ENCODE assay signal across 28 mouse cellular contexts in genomic region chr15:36852229-36852821, GRCm38 (mm10).
A peak's percentile ranks its signal among the peaks of the same experiment; 100 is the strongest.
DNase-seq lines count a peak whose midpoint lies in the region; ATAC-seq and TF ChIP-seq lines count a peak whose summit lies in the region.
"Had no signal": no experiment of that assay in that cellular context is flagged by ENCODE, and none has a peak within 500 bp of the region (broad histone marks: within the 10 kb centered on the region; RNA-seq: fewer than 3 reads in every experiment).

No protein-coding gene starts in this region.

- H3K4me3 ChIP-seq in intestine, embryonic 16.5 days (ENCODE audit: low read length) = no peak overlapping the region
- no peak overlapping the region for H3K4me3 ChIP-seq in stomach, embryonic 16.5 days (replicated peaks; ENCODE audit: low read length)
- H3K4me3 ChIP-seq in midbrain, embryonic 16.5 days (ENCODE audit: low read depth, low read length) = no peak overlapping the region
- H3K4me3 ChIP-seq in heart, adult 2 months = no peak overlapping the region
- H3K4me3 ChIP-seq: erythroblast, embryonic 14.5 days; hindbrain, embryonic 13.5 days; midbrain, embryonic 10.5 days; neural tube, embryonic 13.5 days; stomach, embryonic 15.5 days had no signal

- ATAC-seq in intestine, embryonic 16.5 days = peak; percentile 92
- ATAC-seq in stomach, embryonic 16.5 days (ENCODE audit: insufficient read depth, low FRiP score) = peak; percentile 51; the same call in 1 of the 2 replicates
- ATAC-seq in midbrain, embryonic 16.5 days = no peak
- no peak for ATAC-seq in CD4-positive, CD25-positive, alpha-beta regulatory T cell, adult 4 months
- ATAC-seq: forebrain, embryonic 16.5 days; Patski had no signal

- no peak for TF ChIP-seq POLR2A in heart, adult 2 months (IDR thresholded peaks at IDR 0.05; ENCODE audit: insufficient read depth, low read depth, low read length)

- no peak for TF ChIP-seq EP300 in heart, adult 2 months (IDR thresholded peaks at IDR 0.05; ENCODE audit: insufficient read depth, low read depth, low read length)

- H3K4me1 ChIP-seq in intestine, embryonic 16.5 days (ENCODE audit: control insufficient read depth, insufficient read depth, low read length) = peaks cover 17% of the 10 kb centered on the region
- H3K4me1 ChIP-seq in stomach, embryonic 16.5 days (ENCODE audit: control insufficient read depth, insufficient read depth, low read length) = peaks cover 12% of the 10 kb centered on the region
- H3K4me1 ChIP-seq in midbrain, embryonic 16.5 days (ENCODE audit: control insufficient read depth, insufficient read depth, low read length) = no peaks in the 10 kb centered on the region
- H3K4me1 ChIP-seq in heart, adult 2 months (ENCODE audit: control insufficient read depth, insufficient read depth, low read length) = peaks cover 16% of the 10 kb centered on the region
- H3K4me1 ChIP-seq: hindbrain, embryonic 13.5 days; midbrain, embryonic 10.5 days; neural tube, embryonic 13.5 days had no signal

- H3K9me3 ChIP-seq in intestine, embryonic 16.5 days (ENCODE audit: control insufficient read depth, low read length) = no peaks in the 10 kb centered on the region
- no peaks in the 10 kb centered on the region for H3K9me3 ChIP-seq in stomach, embryonic 16.5 days (replicated peaks; ENCODE audit: control insufficient read depth, low read length)
- no peaks in the 10 kb centered on the region for H3K9me3 ChIP-seq in midbrain, embryonic 16.5 days (replicated peaks; ENCODE audit: control insufficient read depth, low read length, poor library complexity, severe bottlenecking)
- H3K9me3 ChIP-seq: hindbrain, embryonic 13.5 days; midbrain, embryonic 10.5 days; neural tube, embryonic 13.5 days; stomach, embryonic 15.5 days had no signal

- no peaks in the 10 kb centered on the region for H3K79me2 ChIP-seq in heart, adult 2 months (replicated peaks; ENCODE audit: control insufficient read depth, insufficient read depth, low read length)

- TF ChIP-seq CTCF in heart, adult 2 months (IDR thresholded peaks at IDR 0.05) = no peak

- intact Hi-C loops in heart, adult 2 months (cut with DNase I) = no loop called here

- no peaks in the 10 kb centered on the region for H3K27me3 ChIP-seq in intestine, embryonic 16.5 days (replicated peaks; ENCODE audit: control insufficient read depth, insufficient read depth, low read length)
- H3K27me3 ChIP-seq in stomach, embryonic 16.5 days (ENCODE audit: control insufficient read depth, insufficient read depth, low read length) = no peaks in the 10 kb centered on the region
- H3K27me3 ChIP-seq in midbrain, embryonic 16.5 days (ENCODE audit: control insufficient read depth, insufficient read depth, low read depth, low read length) = no peaks in the 10 kb centered on the region
- no peaks in the 10 kb centered on the region for H3K27me3 ChIP-seq in heart, adult 2 months (ENCODE audit: control insufficient read depth, insufficient read depth, low read length)
- H3K27me3 ChIP-seq: hindbrain, embryonic 13.5 days; neural tube, embryonic 13.5 days; Patski; stomach, embryonic 15.5 days had no signal

- no peaks in the 10 kb centered on the region for H3K36me3 ChIP-seq in intestine, embryonic 16.5 days (ENCODE audit: control insufficient read depth, insufficient read depth, low read length)
- H3K36me3 ChIP-seq in stomach, embryonic 16.5 days (ENCODE audit: control insufficient read depth, insufficient read depth, low read length) = no peaks in the 10 kb centered on the region
- no peaks in the 10 kb centered on the region for H3K36me3 ChIP-seq in midbrain, embryonic 16.5 days (ENCODE audit: control insufficient read depth, insufficient read depth, low read length)
- H3K36me3 ChIP-seq in heart, adult 2 months (ENCODE audit: control insufficient read depth, insufficient read depth, low read length) = 0 out of 2 replicates have a peak, but pooled peaks cover 2% of the 10 kb centered on the region
- H3K36me3 ChIP-seq: hindbrain, embryonic 13.5 days; midbrain, embryonic 10.5 days; neural tube, embryonic 13.5 days; stomach, embryonic 15.5 days had no signal

- H3K4me2 ChIP-seq in intestine, embryonic 16.5 days (ENCODE audit: low read depth, low read length) = no peak overlapping the region
- H3K4me2 ChIP-seq in stomach, embryonic 16.5 days (ENCODE audit: low read depth, low read length) = no peak overlapping the region
- H3K4me2 ChIP-seq in midbrain, embryonic 16.5 days (ENCODE audit: low read length) = no peak overlapping the region
- H3K4me2 ChIP-seq: heart, embryonic 11.5 days; hindbrain, embryonic 13.5 days; neural tube, embryonic 13.5 days; stomach, embryonic 15.5 days had no signal

- DNase-seq in 416B (ENCODE audit: low read depth) = peak; percentile 82
- peak; percentile 17 for DNase-seq in R1 (ENCODE audit: low read depth, low spot score)
- DNase-seq in heart, adult 2 months = no peak
- DNase-seq: adrenal gland, postnatal 25 days; cerebellum, adult 11-12 months; cerebellum, postnatal 10 days; heart, postnatal 36 days; kidney, adult 2 months; layer of hippocampus, adult 9-11 months; liver; lung, adult 2 months; right cerebral cortex, postnatal 14 days; thymus, adult 18-20 months; thymus, postnatal 25 days had no signal

- H3K9ac ChIP-seq in intestine, embryonic 16.5 days (ENCODE audit: low read depth, low read length) = no peak overlapping the region
- no peak overlapping the region for H3K9ac ChIP-seq in stomach, embryonic 16.5 days (ENCODE audit: low read length)
- H3K9ac ChIP-seq in midbrain, embryonic 16.5 days (ENCODE audit: low read depth, low read length) = no peak overlapping the region
- H3K9ac ChIP-seq in heart, adult 2 months (ENCODE audit: low read depth, low read length) = no peak overlapping the region
- H3K9ac ChIP-seq: hindbrain, embryonic 13.5 days; liver, embryonic 14.5 days; neural tube, embryonic 13.5 days; stomach, embryonic 15.5 days had no signal

- WGBS in intestine, embryonic 16.5 days = 41% methylated on average over 6 of the region's 6 CpGs
- 49% methylated on average over 6 of the region's 6 CpGs for WGBS in stomach, embryonic 16.5 days
- 70% methylated on average over 6 of the region's 6 CpGs for WGBS in midbrain, embryonic 16.5 days
- WGBS in heart, adult 2 months = 87% methylated on average over 6 of the region's 6 CpGs

- H3K27ac ChIP-seq in intestine, embryonic 16.5 days (ENCODE audit: low read length) = 0 out of 2 replicates have a peak overlapping the region, but pooled peaks have one; percentile 24
- H3K27ac ChIP-seq in stomach, embryonic 16.5 days (ENCODE audit: low read length) = no peak overlapping the region
- H3K27ac ChIP-seq in midbrain, embryonic 16.5 days (ENCODE audit: low read length) = no peak overlapping the region
- H3K27ac ChIP-seq in heart, adult 2 months = no peak overlapping the region
- H3K27ac ChIP-seq: hindbrain, embryonic 13.5 days; liver, embryonic 14.5 days; macrophage; midbrain, embryonic 10.5 days; neural tube, embryonic 13.5 days; stomach, embryonic 15.5 days had no signal

Comparison
In these comparisons a context has a peak if more than half of its experiments do, and no peak if none do; other contexts are left out.
1. DNase-seq: peak in 416B (single experiment) and R1 (single experiment); none in heart, adult 2 months (0 of 2).
2. ATAC-seq: peak in intestine, embryonic 16.5 days (single experiment) and stomach, embryonic 16.5 days (single experiment); none in midbrain, embryonic 16.5 days (single experiment) and CD4-positive, CD25-positive, alpha-beta regulatory T cell, adult 4 months (single experiment).